Mouse (Mus musculus) CH12.LX (cell line): ENCODE data around the gene Hipk3. TPM values are rescaled to one million over a fixed set of nuclear protein-coding genes. Genes with fewer than 3 reads are reported as not detected.

Source experiments
- DNase-seq: peaks from one replicate; pipeline ENCODE4 v3.0.0-alpha.2; 2013; ENCODE audit errors: extremely low read depth
- H3K27ac ChIP-seq: 2 replicates; pipeline ENCODE4 v1.5.1; 2012; ENCODE audit warnings: low read depth, mild to moderate bottlenecking, control low read depth, moderate library complexity; ENCODE audit not compliant: insufficient read depth
- H3K27me3 ChIP-seq: replicated peaks from 2 replicates; pipeline ENCODE3; 2012; ENCODE audit warnings: inconsistent platforms
- H3K36me3 ChIP-seq, 2 experiments: replicated peaks in 1 of 2; 2 replicates each; pipeline versions ENCODE3 to v1.6.1; 2012; ENCODE audit warnings: inconsistent platforms in 1 of 2, low read length in 1 of 2, mild to moderate bottlenecking in 1 of 2, mixed read lengths in 1 of 2, moderate library complexity in 1 of 2; ENCODE audit not compliant: control insufficient read depth in 1 of 2, insufficient read depth in 1 of 2
- H3K4me1 ChIP-seq, 2 experiments: 2 replicates each; pipeline ENCODE4 v1.6.1; 2012; ENCODE audit warnings: inconsistent platforms in 1 of 2, moderate library complexity in 1 of 2; ENCODE audit not compliant: insufficient read depth in 2 of 2, control insufficient read depth in 1 of 2
- H3K4me2 ChIP-seq: 2 replicates; pipeline ENCODE4 v1.6.1; 2012; ENCODE audit warnings: low read depth, mild to moderate bottlenecking, control low read depth; ENCODE audit not compliant: poor library complexity, insufficient read depth, severe bottlenecking
- H3K4me3 ChIP-seq, 3 experiments: fragments of 150-350 bp in 1 of 3; sonication (generic) in 1 of 3; replicated peaks in 1 of 3; 2 replicates each; pipeline versions ENCODE3 to v1.5.1; 2011 to 2012; ENCODE audit warnings: low read depth in 2 of 3, low read length in 2 of 3, mild to moderate bottlenecking in 2 of 3, moderate library complexity in 2 of 3, control low read depth in 1 of 3, improper control_type of control experiment in 1 of 3, inconsistent platforms in 1 of 3, mixed read lengths in 1 of 3; ENCODE audit not compliant: poor library complexity in 1 of 3
- H3K79me2 ChIP-seq: replicated peaks from 2 replicates; pipeline ENCODE4 v1.6.1; 2012; ENCODE audit warnings: mild to moderate bottlenecking, moderate library complexity; ENCODE audit not compliant: control insufficient read depth, poor library complexity, insufficient read depth, severe bottlenecking; ENCODE audit errors: extremely low read depth
- H3K9ac ChIP-seq: 2 replicates; pipeline ENCODE4 v1.6.1; 2012; ENCODE audit warnings: low read depth, mild to moderate bottlenecking, control low read depth, moderate library complexity; ENCODE audit not compliant: insufficient read depth
- H3K9me3 ChIP-seq: replicated peaks from 2 replicates; pipeline ENCODE3; 2012; ENCODE audit warnings: low read length, inconsistent platforms, mixed read lengths
- CHD1 ChIP-seq: IDR thresholded peaks from 2 replicates; pipeline ENCODE4 v1.6.1; 2012; ENCODE audit warnings: low read depth, low read length, improper control_type of control experiment, inconsistent platforms
- CHD2 ChIP-seq: IDR thresholded peaks from 2 replicates; pipeline ENCODE4 v1.6.1; 2011; ENCODE audit warnings: low read length, improper control_type of control experiment
- CTCF ChIP-seq, 2 experiments: IDR thresholded peaks in 1 of 2; conservative IDR thresholded peaks in 1 of 2; 2 replicates each; pipeline ENCODE4 v1.5.1; 2011 to 2012; ENCODE audit warnings: low read depth in 2 of 2, low read length in 2 of 2, improper control_type of control experiment in 1 of 2, inconsistent platforms in 1 of 2, mild to moderate bottlenecking in 1 of 2, moderate library complexity in 1 of 2
- ELF1 ChIP-seq: IDR thresholded peaks from 2 replicates; pipeline ENCODE4 v1.6.1; 2014; ENCODE audit warnings: low read depth, mild to moderate bottlenecking, inconsistent platforms, low read length, improper control_type of control experiment
- EP300 ChIP-seq: IDR thresholded peaks from 2 replicates; pipeline ENCODE4 v1.6.1; 2011; ENCODE audit warnings: low read length, improper control_type of control experiment
- ETS1 ChIP-seq: conservative IDR thresholded peaks from 2 replicates; pipeline ENCODE4 v1.6.1; 2012; ENCODE audit warnings: low read depth, mild to moderate bottlenecking, inconsistent platforms, low read length, improper control_type of control experiment, moderate library complexity
- GABPA ChIP-seq: IDR thresholded peaks from 2 replicates; pipeline ENCODE4 v1.6.1; 2012; ENCODE audit warnings: low read depth, low read length, improper control_type of control experiment, inconsistent platforms; ENCODE audit not compliant: insufficient replicate concordance
- KAT2A ChIP-seq: IDR thresholded peaks from 2 replicates; pipeline ENCODE4 v1.6.1; 2012; ENCODE audit warnings: low read length, improper control_type of control experiment, inconsistent platforms; ENCODE audit not compliant: insufficient replicate concordance
- MAZ ChIP-seq: IDR thresholded peaks from 2 replicates; pipeline ENCODE4 v1.6.1; 2012; ENCODE audit warnings: low read depth, mild to moderate bottlenecking, inconsistent platforms, low read length, improper control_type of control experiment, moderate library complexity
- MEF2A ChIP-seq: IDR thresholded peaks from 2 replicates; pipeline ENCODE4 v1.6.1; 2014; ENCODE audit warnings: low read depth, mild to moderate bottlenecking, inconsistent platforms, low read length, improper control_type of control experiment, borderline replicate concordance
- MXI1 ChIP-seq: IDR thresholded peaks from 2 replicates; pipeline ENCODE4 v1.6.1; 2011; ENCODE audit warnings: mild to moderate bottlenecking, low read depth, low read length, improper control_type of control experiment
- NRF1 ChIP-seq: IDR thresholded peaks from 2 replicates; pipeline ENCODE4 v1.6.1; 2014; ENCODE audit warnings: low read depth, mild to moderate bottlenecking, inconsistent platforms, low read length, improper control_type of control experiment, moderate library complexity
- POLR2A ChIP-seq: IDR thresholded peaks from 2 replicates; pipeline ENCODE4 v1.6.1; 2011; ENCODE audit warnings: low read depth, mild to moderate bottlenecking, improper control_type of control experiment, low read length
- POLR2AphosphoS2 ChIP-seq: IDR thresholded peaks from 2 replicates; pipeline ENCODE4 v1.6.1; 2011; ENCODE audit warnings: low read depth, low read length, improper control_type of control experiment
- RAD21 ChIP-seq: IDR thresholded peaks from 2 replicates; pipeline ENCODE4 v1.6.1; 2011; ENCODE audit warnings: low read depth, mild to moderate bottlenecking, low read length, improper control_type of control experiment, moderate library complexity
- SMC3 ChIP-seq: IDR thresholded peaks from 2 replicates; pipeline ENCODE4 v1.6.1; 2011; ENCODE audit warnings: low read depth, low read length, improper control_type of control experiment
- TBP ChIP-seq: conservative IDR thresholded peaks from 2 replicates; pipeline ENCODE4 v1.6.1; 2011; ENCODE audit warnings: low read depth, low read length, improper control_type of control experiment
- TCF12 ChIP-seq: IDR thresholded peaks from 2 replicates; pipeline ENCODE4 v1.6.1; 2014; ENCODE audit warnings: low read depth, mild to moderate bottlenecking, inconsistent platforms, low read length, improper control_type of control experiment
- UBTF ChIP-seq: IDR thresholded peaks from 2 replicates; pipeline ENCODE4 v1.6.1; 2012; ENCODE audit warnings: low read depth, mild to moderate bottlenecking, inconsistent platforms, low read length, improper control_type of control experiment, moderate library complexity
- USF1 ChIP-seq: IDR thresholded peaks from 2 replicates; pipeline ENCODE4 v1.6.1; 2014; ENCODE audit warnings: low read depth, mild to moderate bottlenecking, inconsistent platforms, low read length, improper control_type of control experiment
- ZC3H11A ChIP-seq: IDR thresholded peaks from 2 replicates; pipeline ENCODE4 v1.6.1; 2012; ENCODE audit warnings: low read depth, mild to moderate bottlenecking, inconsistent platforms, low read length, improper control_type of control experiment
- ZMIZ1 ChIP-seq: IDR thresholded peaks from 2 replicates; pipeline ENCODE4 v1.6.1; 2012; ENCODE audit warnings: low read depth, mild to moderate bottlenecking, inconsistent platforms, low read length, improper control_type of control experiment
- dilution Hi-C: fragments of 300-500 bp; cut with MboI; formaldehyde crosslinking; loops from 2 replicates; pipeline ENCODE4 v1.14.3; 2020; ENCODE audit warnings: low sequenced_read_pairs; ENCODE audit not compliant: extremely low pct_unique_long_range_greater_than_20kb, extremely low pct_ligation_motif_present
- in situ Hi-C: fragments of 300-500 bp; cut with MboI; formaldehyde crosslinking; loops from 3 replicates; pipeline ENCODE4 v1.14.3; 2019; ENCODE audit warnings: low sequenced_read_pairs, low pct_ligation_motif_present, low pct_unique_long_range_greater_than_20kb, mixed read lengths
- polyA plus RNA-seq: library from polyadenylated mRNA; unstranded; fragments of >175 nt; gene quantifications from 2 replicates; pipeline ENCODE4 v1.2.1, GENCODE M21; 2012; ENCODE audit warnings: low read depth; ENCODE audit not compliant: insufficient read length
- total RNA-seq, 2 experiments: library from RNA; depleted of rRNA; stranded (reverse); fragments of 300-350 nt in 1 of 2; fragments of >200 nt in 1 of 2; gene quantifications; 2 replicates each; pipeline ENCODE4 v1.2.3; 2012 to 2014

Gene Hipk3
- total and polyA plus RNA-seq, 3 experiments, result 14.8 to 19.5 (median 16.9) TPM

DNA sequence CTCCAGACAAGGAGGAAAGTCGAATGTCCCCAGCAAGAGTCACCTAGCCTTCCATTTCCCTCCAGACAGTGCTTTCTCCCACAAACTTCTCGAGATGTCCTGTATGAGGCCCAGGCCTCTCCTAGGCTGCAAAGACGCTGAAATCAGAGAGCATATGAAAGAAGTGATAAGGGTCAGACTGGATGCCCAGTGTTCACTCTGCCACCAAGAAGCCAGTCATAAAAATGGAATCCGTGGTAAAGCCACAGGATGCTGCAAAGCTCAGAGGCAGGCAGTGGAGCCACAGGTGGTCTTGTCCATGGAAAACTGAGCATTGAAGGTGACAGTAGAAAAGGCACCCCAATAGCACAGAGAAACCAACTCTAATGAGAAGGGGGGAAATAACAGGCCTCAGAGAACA is 86.3 kb downstream of the Hipk3 start:
- TF ChIP-seq ZC3H11A (no peak), CHD1 (no peak)
- TF ChIP-seq, all 38 proteins: peak for 0
- H3K4me2 ChIP-seq, result no peak overlapping the region
- H3K36me3 ChIP-seq, result no peaks in the 10 kb centered on the region
- no peaks in the 10 kb centered on the region for H3K27me3 ChIP-seq
- H3K79me2 ChIP-seq, result no peaks in the 10 kb centered on the region
- in situ Hi-C loops (no loop called here), dilution Hi-C loops (no loop called here)
- no peak overlapping the region for H3K4me3 ChIP-seq
- no peaks in the 10 kb centered on the region for H3K4me1 ChIP-seq
- H3K27ac ChIP-seq, result no peak overlapping the region
- no peak overlapping the region for H3K9ac ChIP-seq
- DNase-seq, result no peak
- H3K9me3 ChIP-seq, result no peaks in the 10 kb centered on the region

DNA sequence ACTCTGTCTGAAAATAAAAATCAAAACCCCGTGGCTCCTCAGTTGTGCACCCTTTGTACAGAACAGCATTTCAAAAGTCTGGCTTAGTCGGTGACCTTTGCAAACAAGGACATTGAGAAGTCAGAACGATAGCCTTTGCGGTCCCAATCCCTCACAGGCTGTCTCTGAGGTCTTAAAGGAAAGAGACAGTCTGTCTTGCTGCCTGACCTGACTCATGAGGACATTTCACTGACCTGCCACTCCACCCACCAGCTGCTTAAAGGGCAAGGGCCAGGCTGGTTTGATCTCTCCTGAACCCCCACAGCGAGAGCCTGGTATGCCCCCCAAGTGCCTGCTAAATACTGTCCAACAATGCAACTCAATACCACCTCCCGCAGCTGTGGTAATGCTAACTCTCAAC is 90.2 kb downstream of the Hipk3 start:
- no peak overlapping the region for H3K4me2 ChIP-seq
- no peak overlapping the region for H3K27ac ChIP-seq
- TF ChIP-seq POLR2A (no peak), USF1 (no peak), ELF1 (no peak), TCF12 (no peak), ZMIZ1 (no peak), CTCF (conservative IDR thresholded peaks at IDR 0.05 in 1 of 2, IDR thresholded peaks at IDR 0.05 in 1 of 2; ENCODE audit: low read depth in 2 of 2, low read length in 2 of 2) (no peak), TBP (no peak)
- H3K4me3 ChIP-seq, result no peak overlapping the region
- H3K9ac ChIP-seq, result no peak overlapping the region
- no peaks in the 10 kb centered on the region for H3K27me3 ChIP-seq
- DNase-seq, result no peak
- dilution Hi-C loops (no loop called here), in situ Hi-C loops (no loop called here)
- no peaks in the 10 kb centered on the region for H3K36me3 ChIP-seq
- no peaks in the 10 kb centered on the region for H3K9me3 ChIP-seq
- no peaks in the 10 kb centered on the region for H3K79me2 ChIP-seq
- H3K4me1 ChIP-seq, result no peaks in the 10 kb centered on the region

DNA sequence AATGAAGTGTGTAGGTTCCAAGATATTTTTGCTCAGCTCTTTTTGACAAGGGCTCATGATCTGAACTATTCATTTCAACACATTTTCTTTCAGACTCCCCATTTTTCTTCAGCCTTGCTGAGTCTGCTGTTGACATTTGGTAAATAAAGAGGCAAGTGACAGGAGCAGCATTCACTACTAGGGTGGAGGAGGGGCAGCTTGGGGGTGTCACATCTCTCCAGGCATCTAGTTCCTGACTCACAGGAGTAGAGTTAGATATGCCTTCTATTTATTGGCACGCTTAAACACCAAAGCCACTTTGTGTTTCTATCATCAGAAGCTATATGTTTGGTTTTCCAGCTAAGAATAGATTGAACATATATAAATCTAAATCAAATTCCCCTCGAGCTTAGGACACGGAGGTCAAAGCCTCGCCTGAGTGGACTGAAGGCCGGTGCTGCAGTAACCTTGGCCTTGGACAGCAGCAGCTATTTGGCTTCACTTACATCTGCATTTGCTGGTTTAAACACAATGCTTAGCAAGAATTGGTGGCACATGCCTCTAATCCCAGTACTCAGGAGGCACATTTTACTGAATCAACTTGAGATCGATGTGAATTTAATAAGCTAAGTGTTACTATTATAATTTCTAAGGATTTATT is 95.5 kb downstream of the Hipk3 start:
- no peak overlapping the region for H3K27ac ChIP-seq
- no peak overlapping the region for H3K9ac ChIP-seq
- dilution Hi-C loops (no loop called here), in situ Hi-C loops (loop anchor here (10.0 kb wide), 1 partner anchor 274 kb away; the partner anchor contains the start of gene A930018P22Rik)
- DNase-seq, result no peak
- H3K4me3 ChIP-seq, result no peak overlapping the region
- H3K27me3 ChIP-seq, result no peaks in the 10 kb centered on the region
- no peak overlapping the region for H3K4me2 ChIP-seq
- H3K4me1 ChIP-seq, result peaks cover 8 to 15% of the 10 kb centered on the region in 2 experiments
- no peaks in the 10 kb centered on the region for H3K36me3 ChIP-seq
- H3K9me3 ChIP-seq, result no peaks in the 10 kb centered on the region
- no peaks in the 10 kb centered on the region for H3K79me2 ChIP-seq
- TF ChIP-seq MXI1 (no peak), MEF2A (no peak), CHD1 (no peak), CHD2 (no peak), GABPA (no peak), RAD21 (no peak), ELF1 (no peak), ZMIZ1 (no peak), KAT2A (no peak), POLR2AphosphoS2 (no peak), NRF1 (no peak), UBTF (no peak), SMC3 (no peak), MAZ (no peak), ETS1 (no peak), POLR2A (no peak), TBP (no peak), EP300 (no peak)
